Mouse (Mus musculus): ENCODE measurements around the gene Tcp10c.
"Not testable (repeated sequence)": the region's sequence is repeated elsewhere in the genome, so short reads cannot be mapped to it uniquely, and the experiment has no call there.

- TF ChIP-seq CTCF (IDR thresholded peaks at IDR 0.05); POLR2A (IDR thresholded peaks at IDR 0.05; ENCODE audit: insufficient read depth, low read depth, low read length); EP300 (IDR thresholded peaks at IDR 0.05; ENCODE audit: insufficient read depth, low read depth, low read length): not testable (repeated sequence)
Observed at GRCm38 (mm10) chr17:13381286-13381685, 26.9 kb downstream of the Tcp10c start.

Data from heart, adult 2 months (tissue).